Mouse (Mus musculus): ENCODE measurements around the gene Gm10591.
"Not testable (repeated sequence)": the region's sequence is repeated elsewhere in the genome, so short reads cannot be mapped to it uniquely, and the experiment has no call there.

Gm10591 gene

GRCm38 (mm10) chr4:42611895-42612294 is at the start of gene Gm10591:
Gene Gm10591 (plus strand): TSS chr4:42612195.
- not testable (repeated sequence) for DNase-seq (ENCODE audit: low spot score in 2 of 2)

- not testable (repeated sequence) for DNase-seq (ENCODE audit: low spot score in 2 of 2)
These were observed 17.4 kb downstream of the Gm10591 start, which contains the start of gene Gm2564 for GRCm38 (mm10) chr4:42629419-42629818. Gene Gm2564 (plus strand): TSS chr4:42629719.

DNA sequence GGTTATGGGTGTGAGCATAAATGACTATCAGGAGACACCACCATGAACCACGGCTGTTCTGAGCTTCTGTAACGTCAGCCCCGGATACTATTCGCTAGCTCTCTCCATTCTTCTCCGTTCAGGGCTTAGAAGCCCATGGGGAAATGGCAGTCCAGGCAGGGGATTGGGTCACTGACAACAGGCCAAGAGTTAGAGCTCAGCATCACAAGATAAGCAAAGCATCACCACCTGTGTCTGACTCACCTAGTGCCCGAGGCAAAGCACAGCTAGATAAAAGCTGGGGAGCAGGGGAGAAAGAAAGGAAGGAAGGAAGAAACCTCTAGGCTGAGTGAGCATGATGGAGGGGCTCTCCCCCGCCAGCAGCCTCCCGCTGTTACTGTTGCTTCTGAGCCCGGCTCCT is 43.0 kb downstream of the Gm10591 start, which contains the start of gene Ccl27b:
Ccl27b (plus strand) TSS at position 301 of the 400 bp plus-strand sequence.
- DNase-seq (ENCODE audit: low spot score in 2 of 2) = not testable (repeated sequence)

GRCm38 (mm10) chr4:42661793-42662192 is 49.8 kb downstream of the Gm10591 start, which contains the start of gene Il11ra2:
Gene Il11ra2 (minus strand): TSS chr4:42661893.
- DNase-seq (ENCODE audit: low spot score in 2 of 2) = not testable (repeated sequence)

Data from right cerebral cortex, postnatal 10 days (tissue).